Mouse (Mus musculus): ENCODE results near the gene Gm45021.

- no peak for TF ChIP-seq CTCF (IDR thresholded peaks at IDR 0.05; ENCODE audit: low read depth)
- no peak for TF ChIP-seq EP300 (optimal IDR thresholded peaks at IDR 0.05)
Measured at GRCm38 (mm10) chr6:48542631-48543030, 46.8 kb upstream of the Gm45021 start.

Data from stomach, postnatal 0 days (tissue).